Mouse (Mus musculus) ES-E14 (cell line): ENCODE measurements at regions not wholly inside any gene's neighbourhood (a gene's known extent, or its start where the extent isn't known, plus 50 kb on each side); places are given as distances from the start of the nearest gene placed in this dataset.

Source experiments
- DNase-seq: peaks from one replicate; pipeline ENCODE4 v3.0.0-alpha.2; 2013; ENCODE audit warnings: low read depth, low spot score
- H3K27ac ChIP-seq: 2 replicates; pipeline ENCODE4 v1.5.1; 2012; ENCODE audit warnings: low read depth, mild to moderate bottlenecking, low read length, moderate library complexity, mixed read lengths; ENCODE audit not compliant: poor library complexity, insufficient read depth, severe bottlenecking
- H3K36me3 ChIP-seq: 2 replicates; pipeline ENCODE4 v1.6.1; 2012; ENCODE audit warnings: mild to moderate bottlenecking, low read length, moderate library complexity, mixed read lengths; ENCODE audit not compliant: control insufficient read depth, poor library complexity, insufficient read depth, severe bottlenecking
- H3K4me1 ChIP-seq, 2 experiments: fragments of 150-350 bp in 1 of 2; sonication (generic) in 1 of 2; 2 replicates each; pipeline ENCODE4 v1.6.1; 2012; ENCODE audit warnings: low read length in 2 of 2, mild to moderate bottlenecking in 1 of 2, mixed read lengths in 1 of 2; ENCODE audit not compliant: control insufficient read depth in 2 of 2, insufficient read depth in 2 of 2, poor library complexity in 1 of 2
- H3K4me3 ChIP-seq, 2 experiments: fragments of 150-350 bp in 1 of 2; sonication (generic) in 1 of 2; 2 replicates each; pipeline ENCODE4 v1.5.1; 2012; ENCODE audit warnings: low read length in 2 of 2, low read depth in 1 of 2, mild to moderate bottlenecking in 1 of 2, mixed read lengths in 1 of 2; ENCODE audit not compliant: insufficient read depth in 1 of 2, poor library complexity in 1 of 2, severe bottlenecking in 1 of 2
- H3K9ac ChIP-seq: 2 replicates; pipeline ENCODE4 v1.6.1; 2012; ENCODE audit warnings: low read depth, mild to moderate bottlenecking, low read length, mixed read lengths; ENCODE audit not compliant: poor library complexity, insufficient read depth, severe bottlenecking
- H3K9me3 ChIP-seq: fragments of 150-350 bp; sonication (generic); 2 replicates; pipeline ENCODE4 v1.6.1; 2012; ENCODE audit warnings: low read depth, mild to moderate bottlenecking, low read length; ENCODE audit not compliant: control insufficient read depth, insufficient read depth
- CHD2 ChIP-seq: IDR thresholded peaks from 2 replicates; pipeline ENCODE4 v1.6.1; 2014; ENCODE audit warnings: mild to moderate bottlenecking, low read depth, low read length, inconsistent platforms
- HCFC1 ChIP-seq: IDR thresholded peaks from 2 replicates; pipeline ENCODE4 v1.6.1; 2012; ENCODE audit warnings: low read length, inconsistent platforms, borderline replicate concordance; ENCODE audit not compliant: insufficient read depth
- MAFK ChIP-seq: IDR thresholded peaks from 2 replicates; pipeline ENCODE4 v1.6.1; 2014; ENCODE audit warnings: mild to moderate bottlenecking, low read depth, low read length, inconsistent platforms; ENCODE audit not compliant: insufficient read depth
- ZC3H11A ChIP-seq: IDR thresholded peaks from 2 replicates; pipeline ENCODE4 v1.6.1; 2012; ENCODE audit warnings: low read depth, mild to moderate bottlenecking, inconsistent platforms, low read length, borderline replicate concordance
- ZNF384 ChIP-seq: IDR thresholded peaks from 2 replicates; pipeline ENCODE4 v1.6.1; 2012; ENCODE audit warnings: low read depth, low read length, inconsistent platforms
- in situ Hi-C, 2 experiments: fragments of 600-800 bp; cut with MboI; formaldehyde crosslinking; loops; one replicate each; pipeline ENCODE4 v1.15.1; 2025; ENCODE audit warnings: low sequenced_read_pairs in 2 of 2, inconsistent platforms in 1 of 2; ENCODE audit not compliant: unreplicated experiment in 2 of 2

DNA sequence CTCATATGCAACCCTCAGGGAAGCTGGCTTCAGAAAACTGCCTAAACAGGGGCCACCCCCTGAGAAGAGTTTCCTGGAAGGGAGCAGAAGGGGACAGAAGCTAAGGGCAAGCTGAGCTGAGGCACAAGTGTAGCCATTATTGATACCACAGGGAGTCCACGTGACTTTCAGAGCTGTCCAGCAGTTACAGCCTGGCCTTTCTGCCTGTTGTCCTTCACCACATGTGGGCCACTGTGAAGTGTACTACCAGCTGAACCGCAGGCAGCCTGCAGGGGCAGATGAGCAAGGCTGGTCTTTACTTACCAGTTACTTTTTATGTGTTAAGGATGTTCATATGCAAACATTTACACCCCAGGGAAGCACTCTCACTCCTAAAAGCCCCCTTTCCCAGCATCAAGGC, 85.2 kb upstream of the Ube2e1 start:
- Histone ChIP-seq H3K4me1 (no peaks in the 10 kb centered on the region), H3K27ac (no peak overlapping the region), H3K36me3 (no peaks in the 10 kb centered on the region), H3K9ac (no peak overlapping the region), H3K4me3 (no peak overlapping the region), H3K9me3 (no peaks in the 10 kb centered on the region)
- in situ Hi-C loops = no loop called here
- no peak for TF ChIP-seq ZC3H11A
- no peak for TF ChIP-seq ZNF384
- TF ChIP-seq HCFC1 = no peak
- TF ChIP-seq CHD2 = no peak
- no peak for TF ChIP-seq MAFK
- no peak for DNase-seq

DNA sequence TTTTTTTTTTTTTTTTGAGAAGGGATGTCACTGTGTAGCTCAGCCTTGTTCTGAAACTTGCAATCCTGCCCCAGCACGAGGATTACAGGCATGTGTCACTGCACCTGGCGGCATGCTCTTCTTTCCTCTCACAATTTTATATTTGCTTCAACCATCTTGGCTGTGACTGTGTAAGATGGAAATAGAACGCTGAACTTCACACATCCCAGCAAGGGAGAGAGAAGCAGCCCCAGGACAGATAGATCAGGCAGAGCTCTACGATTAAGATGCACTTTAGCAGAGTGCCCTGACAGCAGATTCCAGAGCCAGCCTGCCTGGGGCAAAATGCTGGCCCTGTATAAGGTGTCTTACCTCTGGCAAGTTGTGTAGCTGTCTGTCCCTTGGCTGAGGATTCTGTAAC, 84.7 kb upstream of the Ube2e1 start:
- in situ Hi-C loops = no loop called here
- DNase-seq = no peak

DNA sequence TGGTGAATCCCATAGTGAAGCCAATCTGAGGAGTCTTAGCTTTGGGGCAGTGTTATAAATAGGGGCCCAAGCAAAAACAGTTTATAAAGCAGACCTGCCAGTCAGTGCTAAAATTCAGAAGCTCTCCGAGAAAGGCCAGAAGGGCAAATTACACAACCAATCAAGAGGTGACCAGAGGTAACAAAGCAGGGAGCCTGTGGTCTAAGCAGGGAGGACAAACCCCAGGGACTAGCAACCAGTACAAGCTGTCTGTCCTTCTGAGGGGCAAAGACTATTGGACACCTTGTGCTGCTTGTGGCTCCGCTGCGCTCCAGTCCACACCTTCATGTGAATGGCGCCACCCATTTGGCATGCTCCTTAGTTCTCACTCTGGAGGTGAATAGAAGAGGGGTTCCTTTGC, 67.3 kb upstream of the Ube2e1 start:
- Histone ChIP-seq H3K4me3 (no peak overlapping the region), H3K36me3 (no peaks in the 10 kb centered on the region), H3K9ac (no peak overlapping the region), H3K4me1 (no peaks in the 10 kb centered on the region), H3K9me3 (no peaks in the 10 kb centered on the region), H3K27ac (no peak overlapping the region)
- no peak for TF ChIP-seq ZC3H11A
- in situ Hi-C loops = no loop called here
- no peak for DNase-seq

More for the DNA sequence above, 84.7 kb upstream of the Ube2e1 start:
- TF ChIP-seq ZC3H11A = no peak
- Histone ChIP-seq H3K4me3 (no peak overlapping the region), H3K36me3 (no peaks in the 10 kb centered on the region), H3K4me1 (no peaks in the 10 kb centered on the region), H3K9ac (no peak overlapping the region), H3K27ac (no peak overlapping the region), H3K9me3 (no peaks in the 10 kb centered on the region)

DNA sequence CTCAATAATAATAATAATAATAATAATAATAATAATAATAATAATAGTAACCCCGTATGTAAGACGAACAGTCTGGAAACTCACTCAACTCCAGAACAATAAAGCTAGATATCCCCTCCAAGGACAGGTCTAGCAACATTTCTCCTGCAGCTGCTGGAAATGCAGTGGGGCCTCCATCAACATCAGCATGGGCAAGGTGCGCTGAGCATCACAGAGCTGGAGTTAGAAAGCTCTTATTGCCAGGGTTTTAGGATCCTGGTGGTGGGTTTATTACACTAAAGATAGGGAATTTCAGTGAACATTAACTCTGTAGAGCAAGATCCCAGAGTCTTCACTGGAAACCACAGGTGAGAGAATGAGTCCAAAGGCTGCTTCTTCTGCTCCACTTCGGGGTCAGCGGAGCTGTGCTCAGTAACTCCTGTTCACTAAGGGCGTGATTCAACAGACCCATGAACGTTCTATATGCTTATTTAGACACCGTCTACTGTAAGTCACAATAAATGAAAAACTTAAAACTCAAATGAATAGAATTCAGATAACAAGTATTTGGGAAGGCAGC, 64.6 kb upstream of the Ube2e1 start:
- no peak overlapping the region for H3K27ac ChIP-seq
- TF ChIP-seq ZC3H11A (no peak), ZNF384 (no peak), HCFC1 (no peak), MAFK (no peak), CHD2 (no peak)
- no peak overlapping the region for H3K4me3 ChIP-seq
- H3K4me1 ChIP-seq = no peaks in the 10 kb centered on the region
- no peak for DNase-seq
- H3K9ac ChIP-seq = no peak overlapping the region
- H3K9me3 ChIP-seq = no peaks in the 10 kb centered on the region
- no peaks in the 10 kb centered on the region for H3K36me3 ChIP-seq
- in situ Hi-C loops = no loop called here

DNA sequence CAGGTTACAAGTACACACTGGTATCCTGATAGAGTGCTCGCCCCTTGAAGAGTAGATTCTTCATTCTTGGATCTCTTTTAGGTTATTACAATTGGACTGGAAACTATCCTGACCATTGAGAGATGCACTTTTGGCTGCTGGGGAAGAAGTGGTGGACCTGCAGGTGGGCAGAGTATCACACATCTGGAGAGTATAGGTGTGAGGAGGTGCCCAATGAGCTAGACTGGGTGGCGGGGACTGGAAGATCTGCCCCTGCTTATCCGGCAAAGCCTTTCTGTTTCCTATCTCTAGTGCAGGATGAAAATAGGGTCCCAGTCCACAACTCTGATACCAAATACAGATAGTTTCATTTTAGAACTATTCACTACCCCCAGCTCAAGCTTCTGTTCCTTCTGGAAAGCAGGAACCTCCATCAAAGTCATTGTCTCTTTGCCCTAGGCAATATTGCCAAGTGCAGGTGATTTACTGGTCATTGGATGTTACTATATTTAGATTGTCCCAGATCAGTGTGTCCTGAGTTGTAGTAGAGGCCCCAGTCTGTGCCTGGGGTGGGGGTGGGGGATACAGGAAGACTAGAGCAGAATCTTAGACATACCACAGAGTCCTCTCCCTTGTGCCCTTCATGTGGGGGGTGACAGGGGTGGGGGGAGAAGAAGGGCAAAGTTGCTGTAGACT, 62.5 kb upstream of the Ube2e1 start:
- Histone ChIP-seq H3K4me1 (no peaks in the 10 kb centered on the region), H3K36me3 (no peaks in the 10 kb centered on the region), H3K27ac (no peak overlapping the region), H3K4me3 (no peak overlapping the region), H3K9ac (no peak overlapping the region), H3K9me3 (no peaks in the 10 kb centered on the region)
- no peak for DNase-seq
- in situ Hi-C loops = no loop called here
- TF ChIP-seq ZC3H11A = no peak
- no peak for TF ChIP-seq MAFK
- TF ChIP-seq ZNF384 = no peak
- no peak for TF ChIP-seq CHD2
- no peak for TF ChIP-seq HCFC1
